Mouse (Mus musculus): ENCODE results near the gene Gpr157. TPM values are rescaled to one million over a fixed set of nuclear protein-coding genes. Genes with fewer than 3 reads are reported as not detected.

Gene Gpr157
- 6.8 and 7.4 TPM in 2 replicates for polyA plus RNA-seq (2012; rRNA removed; ENCODE audit: low replicate concordance)

DNA sequence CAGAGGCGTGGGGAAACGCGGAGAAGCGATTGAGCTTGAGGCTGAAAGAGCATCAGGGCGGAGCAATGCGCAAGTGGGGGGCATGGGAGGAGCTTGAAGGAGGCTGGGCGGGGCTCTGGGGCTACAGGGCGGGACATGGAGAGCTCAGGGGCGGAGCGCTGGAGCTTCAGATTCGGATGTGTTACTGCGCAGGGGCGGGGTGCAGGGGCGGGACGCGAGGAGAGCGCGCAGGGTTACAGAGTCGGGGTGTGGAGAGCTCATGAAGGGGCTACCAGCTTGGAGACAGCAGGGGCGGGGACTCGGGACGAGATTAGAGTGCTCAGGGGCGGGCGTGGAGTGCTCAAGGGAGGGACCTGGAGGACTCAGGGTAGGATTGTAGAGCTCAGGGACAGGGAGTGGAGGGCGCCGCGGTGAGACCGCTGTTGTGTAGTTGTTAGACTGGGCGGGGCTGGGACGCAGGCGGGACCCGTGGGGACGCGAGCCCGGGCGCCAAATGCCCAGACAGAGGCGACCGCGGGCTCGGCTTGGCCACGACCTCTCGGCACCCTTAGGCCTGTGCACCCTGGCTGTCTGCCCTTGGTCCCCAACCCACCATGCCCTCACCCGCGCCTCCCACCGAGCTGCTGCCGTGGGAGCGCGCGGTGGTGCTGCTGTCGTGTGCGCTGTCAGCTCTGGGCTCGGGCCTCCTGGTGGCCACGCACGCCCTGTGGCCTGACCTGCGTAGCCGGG, at the start of gene Gpr157:
Gpr157 (plus strand) TSS at position 205 of the 729 bp plus-strand sequence.

DNA sequence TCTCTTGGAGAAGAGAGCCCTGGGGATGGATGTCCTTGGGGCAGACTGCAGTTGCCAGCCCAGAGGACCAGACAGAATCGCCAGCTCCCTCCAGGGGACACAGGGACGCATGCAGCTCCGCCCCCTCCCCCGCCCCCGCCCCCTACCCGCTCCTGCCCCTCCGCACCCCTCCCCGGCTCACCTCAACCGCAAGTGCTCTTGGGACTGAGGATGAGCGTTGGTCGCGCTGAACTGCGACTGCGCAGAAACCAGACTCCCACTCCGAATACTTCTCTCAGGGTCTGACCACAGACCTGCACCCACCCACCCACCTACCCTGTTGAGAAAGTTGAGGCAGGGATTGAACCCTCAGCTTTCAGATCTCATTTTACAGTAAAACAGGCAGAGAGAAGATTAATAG, 31.9 kb downstream of the Gpr157 start, which contains the start of gene Slc2a5:
Slc2a5 (plus strand) TSS at position 229 of the 400 bp plus-strand sequence.

Other genes starting within 250 kb of the Gpr157 start
- 36.2 and 41.0 TPM in 2 replicates for gene Spsb1, start 132.3 kb upstream of the Gpr157 start, polyA plus RNA-seq (2012; rRNA removed; ENCODE audit: low replicate concordance)
- 114 and 126 TPM in 2 replicates for gene H6pd, start 78.3 kb upstream of the Gpr157 start, polyA plus RNA-seq (2012; rRNA removed; ENCODE audit: low replicate concordance)
- gene Slc2a5, start 31.9 kb downstream of the Gpr157 start, polyA plus RNA-seq (2012; rRNA removed; ENCODE audit: low replicate concordance), result 42.0 and 53.1 TPM in 2 replicates
- gene Slc2a7, start 61.6 kb downstream of the Gpr157 start, polyA plus RNA-seq (2012; rRNA removed; ENCODE audit: low replicate concordance), result not detected in 2 replicates
- 0.26 TPM in 1 of 2 replicates, not detected in the other for gene Car6, start 114.0 kb downstream of the Gpr157 start, polyA plus RNA-seq (2012; rRNA removed; ENCODE audit: low replicate concordance)
- gene Eno1, start 149.4 kb downstream of the Gpr157 start, polyA plus RNA-seq (2012; rRNA removed; ENCODE audit: low replicate concordance), result 482 and 589 TPM in 2 replicates
- 26.4 and 63.0 TPM in 2 replicates for gene Rere, start 194.3 kb downstream of the Gpr157 start, polyA plus RNA-seq (2012; rRNA removed; ENCODE audit: low replicate concordance)

Data from mammary gland, adult 2 months (tissue).